Mouse (Mus musculus): ENCODE measurements around the gene Ccdc116. TPM values are rescaled to one million over a fixed set of nuclear protein-coding genes. Genes with fewer than 3 reads are reported as not detected.

Ccdc116 gene
- total and polyA plus RNA-seq, 3 experiments: 4.4 to 9.7 (median 8.9) TPM

GRCm38 (mm10) chr16:17117309-17117799, 29.7 kb downstream of the Ccdc116 start:
- no peak overlapping the region for H3K27ac ChIP-seq (ENCODE audit: insufficient read depth, low read depth)
- TF ChIP-seq SMC3 (IDR thresholded peaks at IDR 0.05; ENCODE audit: low read depth, low read length) (no peak), MAFK (IDR thresholded peaks at IDR 0.05; ENCODE audit: insufficient replicate concordance, low read length) (no peak), RCOR1 (conservative IDR thresholded peaks at IDR 0.05; ENCODE audit: low read depth, low read length) (no peak), MXI1 (IDR thresholded peaks at IDR 0.05; ENCODE audit: low read depth, low read length) (no peak), USF1 (IDR thresholded peaks at IDR 0.05; ENCODE audit: low read depth, low read length) (no peak), MAZ (IDR thresholded peaks at IDR 0.05; ENCODE audit: low read depth, low read length) (no peak), JUN (IDR thresholded peaks at IDR 0.05; ENCODE audit: insufficient read depth, low read depth, low read length) (no peak), USF2 (conservative IDR thresholded peaks at IDR 0.05; ENCODE audit: low read depth, low read length) (no peak), POLR2AphosphoS2 (IDR thresholded peaks at IDR 0.05; ENCODE audit: low read depth, low read length) (no peak), CHD2 (IDR thresholded peaks at IDR 0.05; ENCODE audit: low read length) (no peak), EP300 (IDR thresholded peaks at IDR 0.05; ENCODE audit: low read length) (no peak), TBP (conservative IDR thresholded peaks at IDR 0.05; ENCODE audit: low read depth, low read length) (no peak), PAX5 (IDR thresholded peaks at IDR 0.05; ENCODE audit: low read length) (no peak)

GRCm38 (mm10) chr16:17110771-17111743, 36.0 kb downstream of the Ccdc116 start, which contains the start of gene Ppil2:
TSS of gene Ppil2 (minus strand) at chr16:17111257.
- Histone ChIP-seq H3K9ac (ENCODE audit: insufficient read depth, low read depth) (peak within 1 kb of the TSS; percentile 46), H3K4me2 (ENCODE audit: insufficient read depth, low read depth, poor library complexity, severe bottlenecking) (peak within 1 kb of the TSS; percentile 85), H3K27me3 (replicated peaks) (no peaks in the 10 kb centered on the region), H3K79me2 (replicated peaks; ENCODE audit: control insufficient read depth, extremely low read depth, insufficient read depth, poor library complexity, severe bottlenecking) (peaks cover 24% of the 10 kb centered on the region), H3K36me3 (replicated peaks in 1 of 2; ENCODE audit: control insufficient read depth in 1 of 2, insufficient read depth in 1 of 2, low read length in 1 of 2) (peaks cover 35 to 65% of the 10 kb centered on the region in 2 experiments), H3K27ac (ENCODE audit: insufficient read depth, low read depth) (peak within 1 kb of the TSS; percentile 53), H3K9me3 (replicated peaks; ENCODE audit: low read length) (no peaks in the 10 kb centered on the region), H3K4me1 (ENCODE audit: control insufficient read depth in 1 of 2, insufficient read depth in 2 of 2) (peaks cover 5 to 21% of the 10 kb centered on the region in 2 experiments), H3K4me3 (replicated peaks in 1 of 3; ENCODE audit: low read depth in 2 of 3, low read length in 2 of 3, poor library complexity in 1 of 3) (peak within 1 kb of the TSS; percentile 73 to 86 (median 74))
- peak; percentile 92 for DNase-seq (ENCODE audit: extremely low read depth)
- in situ Hi-C loops (cut with MboI; ENCODE audit: low pct_ligation_motif_present, low pct_unique_long_range_greater_than_20kb, low sequenced_read_pairs): no loop called here
- dilution Hi-C loops (cut with MboI; ENCODE audit: extremely low pct_ligation_motif_present, extremely low pct_unique_long_range_greater_than_20kb, low sequenced_read_pairs): no loop called here
- peak; percentile 59; the same call in 1 of the 2 replicates for TF ChIP-seq MEF2A (IDR thresholded peaks at IDR 0.05; ENCODE audit: borderline replicate concordance, low read depth, low read length)
- TF ChIP-seq ZC3H11A (IDR thresholded peaks at IDR 0.05; ENCODE audit: low read depth, low read length): no peak
- peak; percentile 97 for TF ChIP-seq ELF1 (IDR thresholded peaks at IDR 0.05; ENCODE audit: low read depth, low read length)
- no peak for TF ChIP-seq ETS1 (conservative IDR thresholded peaks at IDR 0.05; ENCODE audit: low read depth, low read length)
- no peak for TF ChIP-seq RCOR1 (conservative IDR thresholded peaks at IDR 0.05; ENCODE audit: low read depth, low read length)
- TF ChIP-seq PAX5 (IDR thresholded peaks at IDR 0.05; ENCODE audit: low read length): no peak
- TF ChIP-seq NELFE (IDR thresholded peaks at IDR 0.05; ENCODE audit: low read depth, low read length): peak; percentile 93
- peak; percentile 63 for TF ChIP-seq IRF4 (IDR thresholded peaks at IDR 0.05; ENCODE audit: low read depth, low read length)
- peak; percentile 86 for TF ChIP-seq ZMIZ1 (IDR thresholded peaks at IDR 0.05; ENCODE audit: low read depth, low read length)
- 0 out of 2 replicates have a peak, but pooled peaks have one; percentile 5 for TF ChIP-seq BHLHE40 (IDR thresholded peaks at IDR 0.05; ENCODE audit: low read depth, low read length)
- TF ChIP-seq SIN3A (IDR thresholded peaks at IDR 0.05; ENCODE audit: low read length): peak; percentile 94
- TF ChIP-seq E2F4 (IDR thresholded peaks at IDR 0.05; ENCODE audit: insufficient replicate concordance, low read depth, low read length): peak; percentile 67; the same call in 1 of the 2 replicates
- no peak for TF ChIP-seq SMC3 (IDR thresholded peaks at IDR 0.05; ENCODE audit: low read depth, low read length)
- no peak for TF ChIP-seq JUN (IDR thresholded peaks at IDR 0.05; ENCODE audit: insufficient read depth, low read depth, low read length)
- peak; percentile 80 for TF ChIP-seq TBP (conservative IDR thresholded peaks at IDR 0.05; ENCODE audit: low read depth, low read length)
- TF ChIP-seq MAZ (IDR thresholded peaks at IDR 0.05; ENCODE audit: low read depth, low read length): 0 out of 2 replicates have a peak, but pooled peaks have one; percentile 32
- no peak for TF ChIP-seq USF1 (IDR thresholded peaks at IDR 0.05; ENCODE audit: low read depth, low read length)
- TF ChIP-seq UBTF (IDR thresholded peaks at IDR 0.05; ENCODE audit: low read depth, low read length): no peak
- TF ChIP-seq JUND (conservative IDR thresholded peaks at IDR 0.05; ENCODE audit: low read depth, low read length): no peak; the same call in 1 of the 2 replicates
- no peak for TF ChIP-seq MAFK (IDR thresholded peaks at IDR 0.05; ENCODE audit: insufficient replicate concordance, low read length)
- peak; percentile 62 for TF ChIP-seq ZNF384 (IDR thresholded peaks at IDR 0.05; ENCODE audit: low read depth, low read length)
- peak; percentile 82 for TF ChIP-seq MAX (IDR thresholded peaks at IDR 0.05; ENCODE audit: low read length)
- peak; percentile 95 for TF ChIP-seq POLR2A (IDR thresholded peaks at IDR 0.05; ENCODE audit: low read depth, low read length)
- TF ChIP-seq CHD2 (IDR thresholded peaks at IDR 0.05; ENCODE audit: low read length): peak; percentile 67

More at GRCm38 (mm10) chr16:17117309-17117799, 29.7 kb downstream of the Ccdc116 start:
- H3K79me2 ChIP-seq (replicated peaks; ENCODE audit: control insufficient read depth, extremely low read depth, insufficient read depth, poor library complexity, severe bottlenecking): no peaks in the 10 kb centered on the region
- DNase-seq (ENCODE audit: extremely low read depth): no peak
- dilution Hi-C loops (cut with MboI; ENCODE audit: extremely low pct_ligation_motif_present, extremely low pct_unique_long_range_greater_than_20kb, low sequenced_read_pairs) (no loop called here), in situ Hi-C loops (cut with MboI; ENCODE audit: low pct_ligation_motif_present, low pct_unique_long_range_greater_than_20kb, low sequenced_read_pairs) (no loop called here)
- H3K4me1 ChIP-seq (ENCODE audit: control insufficient read depth in 1 of 2, insufficient read depth in 2 of 2): peaks cover 0 to 4% of the 10 kb centered on the region in 2 experiments; a peak in 1 of 4 replicates
- H3K27me3 ChIP-seq (replicated peaks): no peaks in the 10 kb centered on the region
- no peak overlapping the region for H3K4me2 ChIP-seq (ENCODE audit: insufficient read depth, low read depth, poor library complexity, severe bottlenecking)
- peaks cover 67 to 93% of the 10 kb centered on the region in 2 experiments for H3K36me3 ChIP-seq (replicated peaks in 1 of 2; ENCODE audit: control insufficient read depth in 1 of 2, insufficient read depth in 1 of 2, low read length in 1 of 2)
- no peak overlapping the region for H3K9ac ChIP-seq (ENCODE audit: insufficient read depth, low read depth)
- no peaks in the 10 kb centered on the region for H3K9me3 ChIP-seq (replicated peaks; ENCODE audit: low read length)
- no peak overlapping the region for H3K4me3 ChIP-seq (replicated peaks in 1 of 3; ENCODE audit: low read depth in 2 of 3, low read length in 2 of 3, poor library complexity in 1 of 3)
